Mouse (Mus musculus): Measurements from ENCODE around the gene Arl14ep.

DNA sequence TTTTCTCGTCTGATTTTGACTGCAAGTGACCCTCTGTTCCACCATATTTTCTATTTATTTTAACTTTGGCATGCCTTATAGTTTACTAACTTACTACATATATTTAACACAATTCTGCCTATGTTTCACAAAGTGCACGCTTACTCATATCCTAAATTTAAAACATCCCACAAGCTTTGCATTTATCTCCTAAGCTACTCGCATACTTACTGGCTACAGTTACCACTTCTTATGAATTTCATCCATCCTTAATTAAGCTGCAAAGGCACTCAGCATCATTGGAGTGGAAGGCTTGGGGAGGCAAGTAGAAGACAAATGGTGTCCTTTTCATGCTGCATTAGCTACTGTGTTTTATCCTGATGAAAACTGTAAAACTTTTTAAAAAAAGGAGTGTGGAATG, 2.2 kb upstream of the Arl14ep start:
- TF ChIP-seq CTCF (IDR thresholded peaks at IDR 0.05; ENCODE audit: borderline replicate concordance, insufficient read depth, low read depth, low read length) (no peak), POLR2A (IDR thresholded peaks at IDR 0.05; ENCODE audit: borderline replicate concordance, insufficient read depth, low read length) (no peak)
